Mouse (Mus musculus) myocyte (in vitro differentiated cells): ENCODE measurements around the gene Acot11.

Experiments used
- E2F4 ChIP-seq: IDR thresholded peaks from one replicate; pipeline ENCODE4 v1.6.1; 2011; ENCODE audit warnings: mild to moderate bottlenecking, control low read depth, moderate library complexity; ENCODE audit not compliant: insufficient read depth
- MAX ChIP-seq: IDR thresholded peaks from one replicate; pipeline ENCODE4 v1.6.1; 2011; ENCODE audit warnings: low read depth, mild to moderate bottlenecking, control low read depth
- MYOD1 ChIP-seq, 3 experiments: IDR thresholded peaks; one replicate each; pipeline ENCODE4 v1.6.1; 2011; ENCODE audit warnings: control low read depth in 2 of 3, low read depth in 2 of 3, mild to moderate bottlenecking in 2 of 3, moderate library complexity in 1 of 3; ENCODE audit not compliant: insufficient read length in 2 of 3, control insufficient read depth in 1 of 3
- MYOG ChIP-seq, 3 experiments: IDR thresholded peaks; one replicate each; pipeline ENCODE4 v1.6.1; 2011; ENCODE audit warnings: control low read depth in 2 of 3, low read depth in 2 of 3, mild to moderate bottlenecking in 2 of 3; ENCODE audit not compliant: insufficient read length in 2 of 3, control insufficient read depth in 1 of 3, insufficient read depth in 1 of 3
- POLR2A ChIP-seq: IDR thresholded peaks from one replicate; pipeline ENCODE4 v1.6.1; 2011; ENCODE audit warnings: low read depth, mild to moderate bottlenecking, control low read depth, moderate library complexity; ENCODE audit not compliant: insufficient read length
- POLR2AphosphoS2 ChIP-seq: IDR thresholded peaks from one replicate; pipeline ENCODE4 v1.6.1; 2011; ENCODE audit warnings: low read depth, control low read depth; ENCODE audit not compliant: insufficient read length
- REST ChIP-seq: IDR thresholded peaks from one replicate; pipeline ENCODE4 v1.6.1; 2011; ENCODE audit warnings: mild to moderate bottlenecking, control low read depth, moderate library complexity; ENCODE audit not compliant: insufficient read depth, insufficient read length
- TCF12 ChIP-seq: IDR thresholded peaks from one replicate; pipeline ENCODE4 v1.6.1; 2011; ENCODE audit warnings: mild to moderate bottlenecking, control low read depth; ENCODE audit not compliant: poor library complexity, insufficient read depth, severe bottlenecking
- TCF3 ChIP-seq: IDR thresholded peaks from one replicate; pipeline ENCODE4 v1.6.1; 2011; ENCODE audit warnings: low read depth, control low read depth; ENCODE audit not compliant: insufficient read length
- USF1 ChIP-seq: IDR thresholded peaks from one replicate; pipeline ENCODE4 v1.6.1; 2011; ENCODE audit warnings: low read depth, mild to moderate bottlenecking, control low read depth, moderate library complexity

- TF ChIP-seq POLR2A (no peak), TCF12 (no peak), POLR2AphosphoS2 (no peak), MAX (no peak), MYOD1 (IDR thresholded peaks at IDR 0.05; ENCODE audit: control insufficient read depth in 1 of 3, insufficient read length in 2 of 3, low read depth in 2 of 3) (no peak), E2F4 (no peak), TCF3 (no peak), REST (no peak), MYOG (IDR thresholded peaks at IDR 0.05; ENCODE audit: control insufficient read depth in 1 of 3, insufficient read depth in 1 of 3, insufficient read length in 2 of 3, low read depth in 2 of 3) (no peak), USF1 (no peak)
Observed at GRCm38 (mm10) chr4:106807287-106807686, 2.5 kb upstream of the Acot11 start.
